Mouse (Mus musculus): ENCODE data around the gene Nudt14. TPM values are rescaled to one million over a fixed set of nuclear protein-coding genes. Genes with fewer than 3 reads are reported as not detected.
A peak's percentile ranks its signal among the peaks of the same experiment; 100 is the strongest.

The Nudt14 gene
- total and polyA plus RNA-seq, 2 experiments from 2014 or later: 28.2 to 33.9 TPM

DNA sequence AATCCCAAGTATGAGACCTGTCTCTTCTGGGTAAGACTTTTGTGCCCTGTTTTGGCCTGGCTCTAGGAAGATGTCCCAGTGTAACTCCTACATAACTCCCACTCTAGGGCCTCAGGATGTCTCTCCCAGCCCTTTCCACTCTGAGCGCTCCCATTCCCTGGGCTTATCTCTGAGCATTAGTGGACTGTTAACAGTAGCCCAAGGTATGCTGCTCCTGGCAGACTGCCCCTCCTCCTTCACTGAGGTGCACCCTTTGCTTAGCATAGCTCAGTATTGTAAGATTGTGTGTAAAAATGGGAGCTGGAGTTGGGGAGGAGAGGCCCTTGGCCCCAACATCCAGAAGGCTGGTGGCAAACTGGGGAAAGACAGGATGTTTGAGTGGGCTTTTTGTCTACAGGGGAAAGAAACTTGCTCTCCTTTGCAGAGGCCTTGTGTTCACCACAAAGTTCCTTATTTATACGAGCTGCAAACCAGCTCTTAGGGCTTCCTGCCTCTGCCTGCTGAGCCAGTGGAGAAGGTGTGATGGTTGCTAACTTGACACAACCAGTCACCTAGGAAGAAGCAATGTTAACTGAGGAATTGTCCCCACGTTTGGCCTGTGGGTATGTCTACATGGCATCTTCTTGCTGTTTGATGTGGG is 11.1 kb upstream of the Nudt14 start:
- ATAC-seq (ENCODE audit: insufficient read depth, low read depth) (no peak), DNase-seq (ENCODE audit: low spot score) (no peak)
- Histone ChIP-seq H3K4me1 (ENCODE audit: control insufficient read depth, insufficient read depth) (peaks cover 32% of the 10 kb centered on the region), H3K4me2 (ENCODE audit: low read depth, low read length) (no peak overlapping the region), H3K9me3 (replicated peaks; ENCODE audit: control insufficient read depth, low read length) (no peaks in the 10 kb centered on the region), H3K27ac (ENCODE audit: low read depth) (peak overlapping the region; percentile 64; the same call in 1 of the 2 replicates), H3K4me3 (ENCODE audit: low read depth, low read length) (no peak overlapping the region), H3K36me3 (replicated peaks; ENCODE audit: control insufficient read depth, insufficient read depth, low read length) (no peaks in the 10 kb centered on the region), H3K27me3 (ENCODE audit: control insufficient read depth, insufficient read depth, low read length) (no peaks in the 10 kb centered on the region; the same call in 1 of the 2 replicates), H3K9ac (replicated peaks; ENCODE audit: low read depth, low read length) (no peak overlapping the region)
- no peak for TF ChIP-seq EP300 (IDR thresholded peaks at IDR 0.05; ENCODE audit: low read depth)
- no peak for TF ChIP-seq CTCF (IDR thresholded peaks at IDR 0.05; ENCODE audit: low read depth)
- WGBS: 61% methylated on average over 3 of the region's 3 CpGs

DNA sequence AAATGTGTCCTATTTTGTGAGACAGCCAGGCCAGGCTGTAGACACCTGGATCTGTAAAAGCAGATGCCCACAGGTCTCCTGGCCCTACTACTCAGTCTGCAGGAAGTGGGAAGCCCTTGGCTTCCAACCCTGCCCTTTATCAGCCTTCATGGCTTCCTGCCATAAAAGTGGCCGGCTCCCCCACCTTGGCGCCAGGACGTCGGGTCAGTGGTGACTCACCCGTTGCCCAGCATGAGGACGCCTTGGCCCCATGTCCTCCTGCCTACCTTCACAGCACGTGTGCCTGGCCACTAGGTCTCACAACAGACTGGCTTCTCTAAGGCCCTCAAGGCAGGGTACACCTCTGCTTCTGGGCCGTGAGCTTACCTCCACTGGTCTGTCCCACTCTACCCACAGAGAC is 10.5 kb upstream of the Nudt14 start:
- Histone ChIP-seq H3K27ac (ENCODE audit: low read depth) (peak overlapping the region; percentile 64; the same call in 1 of the 2 replicates), H3K4me3 (ENCODE audit: low read depth, low read length) (no peak overlapping the region), H3K4me1 (ENCODE audit: control insufficient read depth, insufficient read depth) (peaks cover 28% of the 10 kb centered on the region), H3K9me3 (replicated peaks; ENCODE audit: control insufficient read depth, low read length) (no peaks in the 10 kb centered on the region), H3K4me2 (ENCODE audit: low read depth, low read length) (0 out of 2 replicates have a peak overlapping the region, but pooled peaks have one; percentile 5), H3K27me3 (ENCODE audit: control insufficient read depth, insufficient read depth, low read length) (no peaks in the 10 kb centered on the region; the same call in 1 of the 2 replicates), H3K9ac (replicated peaks; ENCODE audit: low read depth, low read length) (no peak overlapping the region), H3K36me3 (replicated peaks; ENCODE audit: control insufficient read depth, insufficient read depth, low read length) (no peaks in the 10 kb centered on the region)
- ATAC-seq (ENCODE audit: insufficient read depth, low read depth): peak; percentile 60
- no peak for TF ChIP-seq EP300 (IDR thresholded peaks at IDR 0.05; ENCODE audit: low read depth)
- TF ChIP-seq CTCF (IDR thresholded peaks at IDR 0.05; ENCODE audit: low read depth): no peak
- WGBS: 15% methylated on average over 8 of the region's 8 CpGs
- peak; percentile 48 for DNase-seq (ENCODE audit: low spot score)

DNA sequence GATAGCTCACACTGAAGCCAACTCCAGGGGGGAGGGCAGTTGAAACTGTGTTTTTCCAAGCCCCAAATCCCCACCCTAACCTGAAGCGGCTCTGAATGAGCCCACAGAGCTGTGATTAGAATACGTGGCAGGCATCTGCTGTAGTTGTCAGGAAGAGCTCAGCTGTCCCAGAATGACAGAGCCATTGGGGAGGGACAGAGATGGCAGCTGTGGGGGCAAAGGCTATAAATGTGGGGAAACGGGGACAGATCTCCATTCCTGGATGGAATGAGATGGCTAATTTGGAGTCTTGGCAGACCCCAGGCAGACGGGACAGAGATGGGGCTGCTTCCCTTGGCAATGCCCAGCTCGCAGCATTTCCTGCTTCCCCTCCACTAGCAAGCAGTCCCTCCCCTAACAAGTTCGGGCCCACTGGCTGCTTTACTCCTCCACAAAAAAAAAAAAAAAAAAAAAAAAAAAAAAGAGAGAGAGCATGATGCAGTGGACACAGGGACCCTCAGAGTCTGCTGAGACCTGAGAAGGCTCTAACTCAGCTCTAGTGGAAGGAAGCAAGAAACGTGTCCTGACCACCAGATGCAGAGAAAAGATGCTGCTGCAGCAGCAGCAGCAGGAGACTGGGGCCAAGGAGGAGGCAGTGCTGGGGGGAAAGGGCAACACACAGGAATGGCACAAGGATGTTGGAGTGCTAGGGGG is 9.4 kb upstream of the Nudt14 start:
- no peaks in the 10 kb centered on the region; the same call in 1 of the 2 replicates for H3K27me3 ChIP-seq (ENCODE audit: control insufficient read depth, insufficient read depth, low read length)
- no peaks in the 10 kb centered on the region for H3K9me3 ChIP-seq (replicated peaks; ENCODE audit: control insufficient read depth, low read length)
- ATAC-seq (ENCODE audit: insufficient read depth, low read depth) (no peak), DNase-seq (ENCODE audit: low spot score) (no peak)
- no peak for TF ChIP-seq CTCF (IDR thresholded peaks at IDR 0.05; ENCODE audit: low read depth)
- TF ChIP-seq EP300 (IDR thresholded peaks at IDR 0.05; ENCODE audit: low read depth): no peak
- peaks cover 28% of the 10 kb centered on the region for H3K4me1 ChIP-seq (ENCODE audit: control insufficient read depth, insufficient read depth)
- H3K4me3 ChIP-seq (ENCODE audit: low read depth, low read length): no peak overlapping the region
- peak overlapping the region; percentile 87; the same call in 1 of the 2 replicates for H3K4me2 ChIP-seq (ENCODE audit: low read depth, low read length)
- H3K9ac ChIP-seq (replicated peaks; ENCODE audit: low read depth, low read length): no peak overlapping the region
- peak overlapping the region; percentile 71 for H3K27ac ChIP-seq (ENCODE audit: low read depth)
- WGBS: 24% methylated on average over 7 of the region's 7 CpGs
- H3K36me3 ChIP-seq (replicated peaks; ENCODE audit: control insufficient read depth, insufficient read depth, low read length): no peaks in the 10 kb centered on the region

DNA sequence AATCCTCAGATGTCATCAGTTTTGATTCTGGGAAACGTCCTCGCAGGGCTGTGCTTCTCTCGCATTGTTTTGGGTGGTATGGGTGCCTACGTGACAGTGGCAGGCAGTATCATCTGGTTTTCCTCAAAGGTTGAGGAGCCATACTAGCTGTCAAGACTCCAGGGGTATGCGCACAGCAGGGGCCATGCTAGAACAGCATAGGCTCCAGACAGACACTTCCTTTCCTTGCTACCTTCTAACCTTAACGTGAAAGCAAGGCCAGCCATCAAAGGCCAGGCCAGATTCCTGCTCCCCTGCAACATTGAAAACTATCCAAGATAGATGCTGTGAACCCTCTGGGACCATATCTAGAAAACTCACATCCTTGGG is 8.8 kb upstream of the Nudt14 start:
- peak overlapping the region; percentile 43; the same call in 1 of the 2 replicates for H3K9ac ChIP-seq (replicated peaks; ENCODE audit: low read depth, low read length)
- peak overlapping the region; percentile 51 for H3K4me3 ChIP-seq (ENCODE audit: low read depth, low read length)
- peak overlapping the region; percentile 87 for H3K4me2 ChIP-seq (ENCODE audit: low read depth, low read length)
- peaks cover 2% of the 10 kb centered on the region; the same call in 1 of the 2 replicates for H3K27me3 ChIP-seq (ENCODE audit: control insufficient read depth, insufficient read depth, low read length)
- H3K9me3 ChIP-seq (replicated peaks; ENCODE audit: control insufficient read depth, low read length): no peaks in the 10 kb centered on the region
- H3K36me3 ChIP-seq (replicated peaks; ENCODE audit: control insufficient read depth, insufficient read depth, low read length): no peaks in the 10 kb centered on the region
- DNase-seq (ENCODE audit: low spot score) (no peak), ATAC-seq (ENCODE audit: insufficient read depth, low read depth) (no peak)
- H3K27ac ChIP-seq (ENCODE audit: low read depth): peak overlapping the region; percentile 71
- TF ChIP-seq EP300 (IDR thresholded peaks at IDR 0.05; ENCODE audit: low read depth): no peak
- no peak for TF ChIP-seq CTCF (IDR thresholded peaks at IDR 0.05; ENCODE audit: low read depth)
- peaks cover 28% of the 10 kb centered on the region for H3K4me1 ChIP-seq (ENCODE audit: control insufficient read depth, insufficient read depth)
- 5% methylated on average over 6 of the region's 6 CpGs for WGBS

DNA sequence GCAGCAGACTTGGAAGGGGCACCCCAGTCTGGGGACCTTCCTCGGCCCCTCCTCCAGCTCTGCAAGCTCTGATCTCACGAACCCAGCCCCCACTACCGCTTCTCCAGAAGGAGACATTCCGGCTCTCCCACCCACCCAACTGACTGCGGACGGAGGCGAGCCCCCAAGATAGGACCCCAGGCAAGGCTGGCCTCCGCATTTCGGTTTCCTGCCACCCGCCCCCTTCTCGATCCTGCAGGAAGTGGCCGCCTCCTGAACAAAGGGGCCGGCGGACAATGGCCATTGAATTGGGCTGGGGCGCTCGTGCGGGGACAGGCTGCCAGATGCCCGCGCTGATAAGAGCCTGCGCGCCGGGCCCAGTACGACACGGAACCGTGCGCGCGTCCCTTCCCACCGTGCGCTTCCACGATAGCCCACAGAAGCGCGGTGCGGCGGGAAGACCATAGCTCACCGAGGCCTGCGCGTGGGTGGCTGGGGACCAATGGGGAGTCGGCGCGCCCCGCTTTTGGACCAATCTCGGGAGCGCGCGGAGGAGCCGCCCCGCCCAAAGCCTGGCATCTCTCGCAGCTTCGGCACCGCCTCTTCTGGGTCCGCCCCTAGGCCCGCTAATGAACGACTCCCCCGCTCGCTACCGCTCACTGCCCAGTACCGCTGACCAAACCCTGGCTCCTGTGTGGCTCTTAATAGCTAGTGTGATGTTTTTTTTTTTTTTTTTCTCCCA is 8.3 kb upstream of the Nudt14 start:
- peaks cover 4% of the 10 kb centered on the region; the same call in 1 of the 2 replicates for H3K27me3 ChIP-seq (ENCODE audit: control insufficient read depth, insufficient read depth, low read length)
- ATAC-seq (ENCODE audit: insufficient read depth, low read depth) (peak; percentile 61), DNase-seq (ENCODE audit: low spot score) (peak; percentile 74)
- H3K4me3 ChIP-seq (ENCODE audit: low read depth, low read length): peak overlapping the region; percentile 51
- no peaks in the 10 kb centered on the region for H3K9me3 ChIP-seq (replicated peaks; ENCODE audit: control insufficient read depth, low read length)
- TF ChIP-seq CTCF (IDR thresholded peaks at IDR 0.05; ENCODE audit: low read depth) (no peak), EP300 (IDR thresholded peaks at IDR 0.05; ENCODE audit: low read depth) (peak; percentile 71)
- H3K36me3 ChIP-seq (replicated peaks; ENCODE audit: control insufficient read depth, insufficient read depth, low read length): no peaks in the 10 kb centered on the region
- peaks cover 28% of the 10 kb centered on the region for H3K4me1 ChIP-seq (ENCODE audit: control insufficient read depth, insufficient read depth)
- peak overlapping the region; percentile 87 for H3K4me2 ChIP-seq (ENCODE audit: low read depth, low read length)
- under 1% methylated on average over 58 of the region's 58 CpGs for WGBS
- peak overlapping the region; percentile 71 for H3K27ac ChIP-seq (ENCODE audit: low read depth)
- H3K9ac ChIP-seq (replicated peaks; ENCODE audit: low read depth, low read length): peak overlapping the region; percentile 43; the same call in 1 of the 2 replicates

Data from heart, postnatal 0 days (tissue).